Mouse (Mus musculus) heart, embryonic 10.5 days (tissue): ENCODE data around the gene Vtcn1. TPM values are rescaled to one million over a fixed set of nuclear protein-coding genes. Genes with fewer than 3 reads are reported as not detected.

Experiments used
- DNase-seq: peaks from one replicate; pipeline ENCODE4 v3.0.0-alpha.2; 2017; ENCODE audit warnings: low spot score
- H3K27ac ChIP-seq: fragments of 300-500 bp; sonication (generic); 2 replicates; pipeline ENCODE4 v1.5.1; 2016; ENCODE audit warnings: mild to moderate bottlenecking
- H3K27me3 ChIP-seq: fragments of 300-500 bp; sonication (generic); 2 replicates; pipeline ENCODE4 v1.6.1; 2016; ENCODE audit warnings: mild to moderate bottlenecking; ENCODE audit not compliant: poor library complexity, insufficient read depth, severe bottlenecking
- H3K36me3 ChIP-seq: fragments of 300-500 bp; sonication (generic); 2 replicates; pipeline ENCODE4 v1.6.1; 2016; ENCODE audit warnings: mild to moderate bottlenecking, moderate library complexity
- H3K4me1 ChIP-seq: fragments of 300-500 bp; sonication (generic); 2 replicates; pipeline ENCODE4 v1.6.1; 2016; ENCODE audit warnings: mild to moderate bottlenecking
- H3K4me3 ChIP-seq: fragments of 300-500 bp; sonication (generic); 2 replicates; pipeline ENCODE4 v1.5.1; 2016; ENCODE audit warnings: mild to moderate bottlenecking, moderate library complexity
- H3K9me3 ChIP-seq: fragments of 300-500 bp; sonication (generic); 2 replicates; pipeline ENCODE4 v1.6.1; 2016; ENCODE audit warnings: mild to moderate bottlenecking, moderate library complexity
- whole genome bisulfite sequencing: fragments of 180-500 bp; shearing (Covaris S2); methylation state at CpG from one replicate; pipeline ENCODE4 v1.1.7; 2016; 5-methylcytosine and 5-hydroxymethylcytosine counted together
- polyA plus RNA-seq: library from polyadenylated mRNA; unstranded; fragments of >200 nt; fragmentation: Nextera tagmentation; extraction: Ambion mirVana; gene quantifications from 2 replicates; pipeline ENCODE4 v1.2.1, GENCODE M21; 2016

Gene Vtcn1
- polyA plus RNA-seq, 1 experiment from 2014 or later = 0.05 TPM

DNA sequence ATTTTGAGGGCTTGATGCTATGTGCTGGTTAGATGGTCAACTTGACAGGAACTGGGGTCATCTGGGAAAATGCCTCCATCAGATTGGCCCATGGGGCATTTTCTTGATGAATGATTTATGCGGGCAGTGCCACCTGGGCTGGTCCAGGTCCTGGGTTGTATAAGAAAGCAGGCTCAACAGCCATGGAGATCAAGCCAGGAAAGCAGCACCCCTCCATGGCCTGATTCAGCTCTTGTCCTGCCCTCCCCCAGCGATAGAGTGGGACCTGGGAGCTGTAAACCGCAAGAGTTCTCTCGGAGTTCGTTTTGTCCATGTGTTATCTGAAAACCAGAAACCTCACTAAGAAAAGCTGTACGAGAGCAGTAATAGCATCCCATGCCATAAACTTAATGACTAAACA is 110.3 kb downstream of the Vtcn1 start:
- DNase-seq = no peak
- 91% methylated on average over 6 of the region's 6 CpGs for WGBS
- Histone ChIP-seq H3K4me1 (no peaks in the 10 kb centered on the region), H3K27me3 (no peaks in the 10 kb centered on the region), H3K4me3 (no peak overlapping the region), H3K36me3 (peaks cover 89% of the 10 kb centered on the region), H3K27ac (no peak overlapping the region), H3K9me3 (no peaks in the 10 kb centered on the region)

DNA sequence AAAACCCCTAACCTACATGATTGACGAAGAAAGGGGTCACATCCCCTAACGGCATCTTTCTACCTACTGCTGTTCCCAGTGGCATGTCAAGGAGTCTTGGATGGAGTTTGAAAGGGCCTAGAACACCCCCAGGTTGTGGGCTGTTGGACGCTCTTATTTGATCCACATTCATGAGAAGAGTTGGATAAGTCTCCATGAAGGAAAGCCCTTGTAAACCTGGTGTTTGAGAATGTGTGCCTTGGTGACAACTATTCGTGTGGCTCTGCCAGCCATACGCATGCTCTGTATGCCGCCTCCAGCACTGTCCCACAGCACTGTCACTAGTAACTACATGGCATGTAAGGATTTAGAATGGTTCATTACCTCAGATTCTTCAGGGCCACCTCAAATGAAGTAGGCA is 110.9 kb downstream of the Vtcn1 start:
- peaks cover 89% of the 10 kb centered on the region for H3K36me3 ChIP-seq
- H3K9me3 ChIP-seq = no peaks in the 10 kb centered on the region
- H3K27ac ChIP-seq = no peak overlapping the region
- no peaks in the 10 kb centered on the region for H3K27me3 ChIP-seq
- H3K4me3 ChIP-seq = no peak overlapping the region
- H3K4me1 ChIP-seq = no peaks in the 10 kb centered on the region
- WGBS = 93% methylated on average over 6 of the region's 6 CpGs
- no peak for DNase-seq

DNA sequence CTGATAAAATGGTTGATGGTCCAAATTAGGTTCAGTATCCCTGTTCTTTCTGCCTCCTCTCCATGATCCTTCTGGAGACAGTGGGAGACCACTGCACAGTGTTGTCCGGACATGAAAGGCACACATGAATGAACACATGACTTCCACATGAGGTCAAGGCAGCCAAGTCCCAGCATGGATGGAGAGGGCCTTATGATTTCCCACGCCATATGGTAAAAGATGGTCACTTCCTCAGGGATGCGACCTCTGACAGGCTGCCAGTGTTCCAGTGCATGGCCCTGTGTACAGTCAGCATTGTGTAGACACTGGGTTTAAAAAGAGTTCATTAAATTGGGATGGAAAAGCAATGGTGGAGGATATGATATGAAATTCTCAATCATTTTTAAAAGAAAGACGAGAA is 113.0 kb downstream of the Vtcn1 start:
- peaks cover 83% of the 10 kb centered on the region for H3K36me3 ChIP-seq
- H3K27me3 ChIP-seq = no peaks in the 10 kb centered on the region
- no peaks in the 10 kb centered on the region for H3K9me3 ChIP-seq
- no peak overlapping the region for H3K27ac ChIP-seq
- 92% methylated on average over 4 of the region's 4 CpGs for WGBS
- H3K4me1 ChIP-seq = no peaks in the 10 kb centered on the region
- H3K4me3 ChIP-seq = no peak overlapping the region
- no peak for DNase-seq

DNA sequence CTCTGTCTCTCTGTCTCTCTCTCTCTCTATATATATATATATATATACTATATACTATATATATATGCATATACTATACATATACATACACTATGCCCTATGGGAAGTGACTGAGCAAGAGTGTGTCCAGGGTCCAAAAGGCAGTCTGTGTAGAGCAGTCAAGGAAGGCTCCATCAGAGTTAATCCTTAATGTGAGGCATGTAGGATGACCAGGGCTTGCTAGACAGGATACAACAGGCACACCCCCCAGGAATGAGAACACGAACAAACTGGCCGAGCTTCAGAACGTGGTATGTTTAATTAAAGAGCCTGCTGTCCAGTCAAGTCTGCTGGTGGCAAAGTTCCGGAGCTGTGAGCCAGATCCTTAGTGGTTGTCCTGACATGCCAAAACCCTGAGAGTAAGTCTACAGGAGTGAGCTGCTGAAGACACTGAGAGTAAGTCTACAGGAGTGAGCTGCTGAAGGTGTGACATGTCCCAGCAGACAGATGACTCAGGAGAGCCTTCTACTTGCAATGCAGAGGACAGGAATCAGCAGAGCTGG is 115.3 kb downstream of the Vtcn1 start:
- 90% methylated on average over 4 of the region's 4 CpGs for WGBS

More for the DNA sequence above, 115.3 kb downstream of the Vtcn1 start:
- Histone ChIP-seq H3K4me3 (no peak overlapping the region), H3K36me3 (peaks cover 87% of the 10 kb centered on the region), H3K27ac (no peak overlapping the region), H3K27me3 (no peaks in the 10 kb centered on the region), H3K9me3 (no peaks in the 10 kb centered on the region), H3K4me1 (no peaks in the 10 kb centered on the region)
- no peak for DNase-seq

Other genes starting within 250 kb of the Vtcn1 start
- 59.4 and 75.5 TPM in 2 replicates for gene Man1a2, start 140.0 kb upstream of the Vtcn1 start, polyA plus RNA-seq
- gene Trim45, start 96.7 kb downstream of the Vtcn1 start, polyA plus RNA-seq = 5.1 and 5.6 TPM in 2 replicates
- 18.0 and 18.1 TPM in 2 replicates for gene Ttf2, start 144.2 kb downstream of the Vtcn1 start, polyA plus RNA-seq
- 0.34 and 0.50 TPM in 2 replicates for gene Cd101, start 204.1 kb downstream of the Vtcn1 start, polyA plus RNA-seq